In genomic region chr4:45639397-45640034, GRCm38 (mm10) we compare ENCODE assay signal across 20 mouse cellular contexts.
DNase-seq lines count a peak whose midpoint lies in the region; ATAC-seq and TF ChIP-seq lines count a peak whose summit lies in the region.
"Had no signal": no experiment of that assay in that cellular context is flagged by ENCODE, and none has a peak within 500 bp of the region (broad histone marks: within the 10 kb centered on the region; RNA-seq: fewer than 3 reads in every experiment).

No protein-coding gene starts in this region.

- no peaks in the 10 kb centered on the region for H3K9me3 ChIP-seq in hindbrain, embryonic 14.5 days (ENCODE audit: control insufficient read depth, low read length)
- peaks cover 10% of the 10 kb centered on the region; the same call in 1 of the 2 replicates for H3K9me3 ChIP-seq in neural tube, embryonic 12.5 days
- no peaks in the 10 kb centered on the region for H3K9me3 ChIP-seq in lung, postnatal 0 days (ENCODE audit: low read length)
- H3K9me3 ChIP-seq: liver, embryonic 13.5 days; lung, embryonic 15.5 days had no signal

- H3K4me2 ChIP-seq in hindbrain, embryonic 14.5 days (replicated peaks): no peak overlapping the region
- no peak overlapping the region for H3K4me2 ChIP-seq in neural tube, embryonic 12.5 days (replicated peaks)
- H3K4me2 ChIP-seq in lung, postnatal 0 days (replicated peaks; ENCODE audit: low read depth, low read length): no peak overlapping the region
- H3K4me2 ChIP-seq: limb, embryonic 12.5 days; liver, embryonic 13.5 days; lung, embryonic 15.5 days had no signal

- TF ChIP-seq CTCF in lung, postnatal 0 days (IDR thresholded peaks at IDR 0.05): no peak

- ATAC-seq in hindbrain, embryonic 14.5 days (ENCODE audit: low FRiP score): no peak
- ATAC-seq in neural tube, embryonic 12.5 days (ENCODE audit: low FRiP score, low read depth): peak; percentile 44; the same call in 1 of the 2 replicates
- ATAC-seq in lung, postnatal 0 days: no peak

- WGBS in hindbrain, embryonic 14.5 days: 61% methylated on average over 12 of the region's 12 CpGs
- WGBS in neural tube, embryonic 12.5 days: 45% methylated on average over 12 of the region's 12 CpGs
- 73% methylated on average over 12 of the region's 12 CpGs for WGBS in lung, postnatal 0 days

- DNase-seq in layer of hippocampus, postnatal 14 days (ENCODE audit: low spot score in 2 of 2): peak; percentile 12 to 41
- DNase-seq in layer of hippocampus, adult 11-12 months (ENCODE audit: low spot score): no peak
- peak; percentile 62 for DNase-seq in brain, embryonic 18.5 days (ENCODE audit: low read depth, low spot score)
- peak; percentile 67 for DNase-seq in hindbrain, embryonic 14.5 days (ENCODE audit: low spot score)
- DNase-seq in lung, postnatal 0 days (ENCODE audit: low spot score): no peak
- DNase-seq in urinary bladder, postnatal 10 days (ENCODE audit: low spot score): no peak
- no peak for DNase-seq in kidney, postnatal 25 days
- DNase-seq: adrenal gland, postnatal 36 days; embryo, embryonic 11 days; gastrocnemius, postnatal 14 days; kidney, adult 8-10 months; kidney, postnatal 4 days; liver, embryonic 13.5 days; right cerebral cortex, postnatal 4 days; thymus, postnatal 4 days had no signal

- H3K4me3 ChIP-seq in hindbrain, embryonic 14.5 days (replicated peaks; ENCODE audit: low read length): no peak overlapping the region
- H3K4me3 ChIP-seq in neural tube, embryonic 12.5 days: no peak overlapping the region
- no peak overlapping the region for H3K4me3 ChIP-seq in lung, postnatal 0 days (ENCODE audit: low read depth, low read length)
- H3K4me3 ChIP-seq: left cerebral cortex, adult 2 months; limb, embryonic 12.5 days; liver, embryonic 13.5 days; lung, embryonic 15.5 days; myocyte had no signal

- H3K36me3 ChIP-seq in hindbrain, embryonic 14.5 days (replicated peaks; ENCODE audit: control insufficient read depth, insufficient read depth): no peaks in the 10 kb centered on the region
- H3K36me3 ChIP-seq in neural tube, embryonic 12.5 days: no peaks in the 10 kb centered on the region
- no peaks in the 10 kb centered on the region for H3K36me3 ChIP-seq in lung, postnatal 0 days (ENCODE audit: insufficient read depth, low read length)
- H3K36me3 ChIP-seq: limb, embryonic 12.5 days; liver, embryonic 13.5 days; lung, embryonic 15.5 days had no signal

- H3K9ac ChIP-seq in hindbrain, embryonic 14.5 days: no peak overlapping the region
- no peak overlapping the region for H3K9ac ChIP-seq in neural tube, embryonic 12.5 days
- H3K9ac ChIP-seq in lung, postnatal 0 days (replicated peaks; ENCODE audit: low read depth): no peak overlapping the region
- H3K9ac ChIP-seq: limb, embryonic 12.5 days; liver, embryonic 13.5 days; lung, embryonic 15.5 days had no signal

- H3K27me3 ChIP-seq in hindbrain, embryonic 14.5 days (ENCODE audit: control insufficient read depth, insufficient read depth, low read length): no peaks in the 10 kb centered on the region
- no peaks in the 10 kb centered on the region for H3K27me3 ChIP-seq in neural tube, embryonic 12.5 days (replicated peaks)
- H3K27me3 ChIP-seq in lung, postnatal 0 days (replicated peaks; ENCODE audit: insufficient read depth, low read length): no peaks in the 10 kb centered on the region
- H3K27me3 ChIP-seq: liver, embryonic 13.5 days; lung, embryonic 15.5 days had no signal

- H3K27ac ChIP-seq in hindbrain, embryonic 14.5 days: peak overlapping the region; percentile 69
- H3K27ac ChIP-seq in neural tube, embryonic 12.5 days: peak overlapping the region; percentile 32; the same call in 1 of the 2 replicates
- no peak overlapping the region for H3K27ac ChIP-seq in lung, postnatal 0 days (ENCODE audit: low read length)
- H3K27ac ChIP-seq: left cerebral cortex, adult 2 months; limb, embryonic 12.5 days; liver, embryonic 13.5 days; lung, embryonic 15.5 days had no signal

- peaks cover 20% of the 10 kb centered on the region for H3K4me1 ChIP-seq in hindbrain, embryonic 14.5 days (replicated peaks; ENCODE audit: control insufficient read depth, insufficient read depth, low read length)
- peaks cover 27% of the 10 kb centered on the region for H3K4me1 ChIP-seq in neural tube, embryonic 12.5 days
- H3K4me1 ChIP-seq in lung, postnatal 0 days (ENCODE audit: insufficient read depth, low read depth, low read length): no peaks in the 10 kb centered on the region
- H3K4me1 ChIP-seq: liver, embryonic 13.5 days had no signal

- TF ChIP-seq EP300 in lung, postnatal 0 days (IDR thresholded peaks at IDR 0.05): no peak

Comparison
In these comparisons a context has a peak if more than half of its experiments do, and no peak if none do; other contexts are left out.
1. DNase-seq: peak in layer of hippocampus, postnatal 14 days (2 of 2), brain, embryonic 18.5 days (single experiment) and hindbrain, embryonic 14.5 days (single experiment); none in layer of hippocampus, adult 11-12 months (single experiment), lung, postnatal 0 days (single experiment), urinary bladder, postnatal 10 days (single experiment) and kidney, postnatal 25 days (0 of 2).